21 mouse cellular contexts compared by ENCODE assay signal in the genomic region with DNA sequence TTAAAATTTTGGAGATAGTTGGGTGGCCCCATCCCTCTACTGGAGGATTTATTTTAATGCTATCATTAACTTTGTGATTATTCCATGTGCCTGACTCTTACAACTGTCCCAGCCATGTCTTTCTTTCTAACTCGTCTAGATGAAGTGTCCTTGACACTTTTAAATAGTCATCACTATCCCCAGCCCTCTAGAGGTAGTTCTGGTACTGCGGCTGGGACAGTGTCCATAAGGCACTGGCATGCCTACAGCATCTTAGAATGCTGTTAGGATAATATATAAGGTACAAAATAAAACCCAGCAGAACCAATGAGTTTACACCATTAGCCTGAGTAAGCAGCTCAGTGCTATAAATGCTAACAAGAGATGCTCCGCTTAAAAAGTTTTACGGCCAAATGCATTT.
A peak's percentile ranks its signal among the peaks of the same experiment; 100 is the strongest.
DNase-seq lines count a peak whose midpoint lies in the region; ATAC-seq lines count a peak whose summit lies in the region.
"Had no signal": no experiment of that assay in that cellular context is flagged by ENCODE, and none has a peak within 500 bp of the region (broad histone marks: within the 10 kb centered on the region; RNA-seq: fewer than 3 reads in every experiment).

No protein-coding gene starts in this region.

- H3K4me1 ChIP-seq in embryonic facial prominence, embryonic 11.5 days (ENCODE audit: control insufficient read depth, insufficient read depth, low read length), result no peaks in the 10 kb centered on the region
- H3K4me1 ChIP-seq: forebrain, embryonic 13.5 days; heart, embryonic 12.5 days; hindbrain, embryonic 15.5 days; limb, embryonic 15.5 days; megakaryocyte, embryonic 14.5 days; midbrain, embryonic 15.5 days had no signal

- H3K9ac ChIP-seq in embryonic facial prominence, embryonic 11.5 days (replicated peaks; ENCODE audit: low read length), result no peak overlapping the region
- H3K9ac ChIP-seq: forebrain, embryonic 13.5 days; heart, embryonic 12.5 days; hindbrain, embryonic 15.5 days; limb, embryonic 15.5 days; midbrain, embryonic 15.5 days had no signal

- H3K9me3 ChIP-seq in embryonic facial prominence, embryonic 11.5 days (replicated peaks; ENCODE audit: control insufficient read depth, low read length), result no peaks in the 10 kb centered on the region
- H3K9me3 ChIP-seq: forebrain, embryonic 13.5 days; hindbrain, embryonic 15.5 days; limb, embryonic 15.5 days; midbrain, embryonic 15.5 days had no signal

- WGBS in embryonic facial prominence, embryonic 11.5 days, result 82% methylated on average over 4 of the region's 4 CpGs

- no peak overlapping the region for H3K4me3 ChIP-seq in embryonic facial prominence, embryonic 11.5 days (ENCODE audit: low read depth, low read length)
- H3K4me3 ChIP-seq: erythroblast, embryonic 14.5 days; forebrain, embryonic 13.5 days; heart, embryonic 12.5 days; hindbrain, embryonic 15.5 days; limb, embryonic 15.5 days; megakaryocyte, embryonic 14.5 days; midbrain, embryonic 15.5 days had no signal

- H3K36me3 ChIP-seq in embryonic facial prominence, embryonic 11.5 days (replicated peaks; ENCODE audit: control insufficient read depth, insufficient read depth, low read depth, low read length), result no peaks in the 10 kb centered on the region
- H3K36me3 ChIP-seq: heart, embryonic 12.5 days; hindbrain, embryonic 15.5 days; limb, embryonic 15.5 days; midbrain, embryonic 15.5 days had no signal

- H3K27me3 ChIP-seq in embryonic facial prominence, embryonic 11.5 days (ENCODE audit: control insufficient read depth, insufficient read depth, low read length), result no peaks in the 10 kb centered on the region
- H3K27me3 ChIP-seq: forebrain, embryonic 13.5 days; heart, embryonic 12.5 days; hindbrain, embryonic 15.5 days; limb, embryonic 15.5 days; megakaryocyte, embryonic 14.5 days; midbrain, embryonic 15.5 days had no signal

- no peak for ATAC-seq in embryonic facial prominence, embryonic 11.5 days (replicated peaks; ENCODE audit: insufficient number of reproducible peaks, low FRiP score, low TSS enrichment, low read depth)
- ATAC-seq: forebrain, embryonic 13.5 days; intestine, embryonic 16.5 days; midbrain, embryonic 15.5 days had no signal

- H3K27ac ChIP-seq in embryonic facial prominence, embryonic 11.5 days (replicated peaks; ENCODE audit: low read depth, low read length), result no peak overlapping the region
- H3K27ac ChIP-seq: forebrain, embryonic 13.5 days; hindbrain, embryonic 15.5 days; limb, embryonic 15.5 days; midbrain, embryonic 15.5 days had no signal

- peak; percentile 3 for DNase-seq in adrenal gland, postnatal 10 days
- DNase-seq in adrenal gland, adult (ENCODE audit: inconsistent age in 2 of 2, low spot score in 1 of 2), result no peak
- DNase-seq in kidney, postnatal 4 days, result peak; percentile 53 to 55
- DNase-seq in kidney, adult 9 months, result no peak
- DNase-seq in right cerebral cortex, postnatal 14 days, result peak; percentile 5
- no peak for DNase-seq in right cerebral cortex, postnatal 25 days
- peak; percentile 35 for DNase-seq in embryonic facial prominence, embryonic 11.5 days (ENCODE audit: low spot score)
- DNase-seq in lung, adult 18-20 months, result no peak
- DNase-seq: adrenal gland, adult 2 months; cerebellum, adult 9-11 months; gastrocnemius, postnatal 10 days; heart, postnatal 14 days; thymus, postnatal 4 days had no signal

- no peak overlapping the region for H3K4me2 ChIP-seq in embryonic facial prominence, embryonic 11.5 days (ENCODE audit: low read depth, low read length)
- H3K4me2 ChIP-seq: forebrain, embryonic 13.5 days; heart, embryonic 12.5 days; hindbrain, embryonic 15.5 days; limb, embryonic 15.5 days; midbrain, embryonic 15.5 days had no signal

Comparison
In these comparisons a context has a peak if more than half of its experiments do, and no peak if none do; other contexts are left out.
1. DNase-seq: peak in adrenal gland, postnatal 10 days (single experiment), kidney, postnatal 4 days (2 of 2), right cerebral cortex, postnatal 14 days (single experiment) and embryonic facial prominence, embryonic 11.5 days (single experiment); none in adrenal gland, adult (0 of 2), kidney, adult 9 months (single experiment), right cerebral cortex, postnatal 25 days (single experiment) and lung, adult 18-20 months (0 of 2).